Mouse (Mus musculus) adrenal gland, adult 2 months (tissue): ENCODE results near the gene Rpp14. TPM values are rescaled to one million over a fixed set of nuclear protein-coding genes. Genes with fewer than 3 reads are reported as not detected.
"Not testable (repeated sequence)": the region's sequence is repeated elsewhere in the genome, so short reads cannot be mapped to it uniquely, and the experiment has no call there.

Source experiments
- DNase-seq: peaks from one replicate; pipeline ENCODE4 v3.0.0; 2021
- polyA plus RNA-seq: library from polyadenylated mRNA; depleted of rRNA; stranded (reverse); fragments of >200 nt; gene quantifications from 2 replicates; pipeline ENCODE4 v1.2.3, GENCODE M21; 2012; rRNA removed
- total RNA-seq, 2 experiments: library from RNA; stranded (reverse); gene quantifications; 2 replicates each; pipeline ENCODE4 v1.2.3; 2021

Rpp14 gene
- total and polyA plus RNA-seq, 3 experiments, result 6.4 to 39.0 (median 38.8) TPM

DNA sequence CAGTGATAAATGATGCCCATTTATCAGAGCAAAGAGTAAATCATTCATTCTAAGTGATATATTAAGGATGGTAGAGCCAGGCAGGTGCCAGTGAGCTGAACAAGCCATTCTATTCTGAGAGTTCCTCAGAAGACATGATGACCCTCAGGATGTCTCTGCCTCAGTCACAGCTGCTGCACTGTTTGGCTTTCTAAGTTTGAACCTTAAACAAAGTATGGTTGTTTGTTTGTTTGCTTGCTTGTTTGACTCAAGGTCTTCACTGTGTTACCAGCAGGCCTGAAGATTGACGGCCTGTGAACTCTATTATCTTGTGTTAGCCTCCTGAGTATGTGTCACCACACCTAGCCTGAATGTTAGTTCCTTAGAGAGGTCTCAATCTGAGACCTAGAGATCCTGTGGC is 34.6 kb downstream of the Rpp14 start:
- DNase-seq, result no peak

DNA sequence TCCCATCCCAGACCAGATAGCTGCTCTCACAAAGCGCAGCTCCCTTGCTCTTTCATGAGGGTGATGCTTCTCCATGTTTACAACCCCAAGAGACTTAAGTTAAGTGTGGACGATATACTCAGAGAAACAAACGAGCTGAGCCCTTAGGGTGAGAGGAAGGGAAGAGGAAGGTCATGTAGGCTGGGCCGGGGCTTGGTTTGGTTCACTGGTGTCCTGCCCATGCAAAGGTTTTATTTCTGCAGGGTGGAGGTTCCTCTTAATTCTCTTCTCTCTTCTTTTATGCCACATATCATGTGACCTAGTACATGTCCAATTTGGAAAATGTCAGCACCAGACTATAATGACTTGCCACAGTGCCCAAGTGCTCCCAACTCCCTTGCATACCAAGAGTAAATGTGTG is 35.6 kb downstream of the Rpp14 start:
- no peak for DNase-seq

DNA sequence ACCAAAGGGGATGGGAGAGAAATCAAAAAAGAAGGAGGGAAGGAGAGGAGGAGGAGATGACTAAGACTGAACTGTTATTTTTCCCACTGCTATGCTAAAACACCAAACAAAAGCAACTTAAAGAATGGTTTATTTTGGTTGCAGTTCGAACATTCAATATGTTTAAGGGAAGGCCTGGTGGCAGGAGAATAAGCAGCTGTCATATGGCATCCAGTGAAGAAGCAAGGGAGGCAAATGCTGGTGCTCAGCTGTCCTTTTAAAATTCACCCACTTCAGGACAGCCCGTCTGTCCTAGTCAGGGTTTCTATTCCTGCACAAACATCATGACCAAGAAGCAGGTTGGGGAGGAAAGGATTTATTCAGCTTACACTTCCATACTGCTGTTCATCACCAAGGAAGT is 37.2 kb downstream of the Rpp14 start:
- no peak for DNase-seq

DNA sequence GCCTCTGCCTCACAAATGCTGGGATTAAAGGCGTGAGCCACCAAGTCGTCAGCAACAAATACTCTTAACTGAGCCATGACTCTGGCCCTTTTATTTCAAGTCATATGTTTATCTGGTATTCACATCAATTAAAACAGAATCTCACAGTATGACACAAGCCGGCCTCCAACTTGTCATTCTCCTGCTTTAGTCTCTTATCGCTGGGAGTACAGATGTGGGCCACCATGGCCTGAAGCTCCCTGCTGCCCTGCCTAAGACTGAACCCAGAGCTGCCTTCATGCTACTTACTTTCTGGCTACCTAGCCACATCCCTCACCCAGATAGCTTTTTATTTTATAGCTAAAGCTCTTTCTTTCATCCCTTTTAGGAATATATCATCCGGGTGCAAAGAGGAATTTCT is 39.3 kb downstream of the Rpp14 start:
- no peak for DNase-seq

DNA sequence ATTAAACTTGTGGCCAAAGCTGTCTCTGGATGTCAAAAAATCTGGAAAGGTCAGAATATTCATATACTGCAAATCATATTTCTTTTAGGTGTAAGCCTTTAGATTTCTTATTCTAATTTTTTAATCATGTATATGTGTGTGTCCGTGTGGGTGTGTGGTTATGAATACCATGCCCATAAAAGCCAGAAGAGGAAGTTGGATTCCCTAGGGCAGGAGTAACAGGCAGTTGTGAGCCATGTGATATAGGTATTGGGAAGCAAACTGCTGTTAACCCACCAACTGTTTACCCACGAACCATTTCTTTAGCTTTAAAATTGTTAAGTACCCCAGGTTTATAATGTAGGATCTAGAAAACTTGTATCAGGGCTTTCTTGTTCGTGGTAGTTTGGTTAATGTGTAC is 39.7 kb downstream of the Rpp14 start:
- no peak for DNase-seq

DNA sequence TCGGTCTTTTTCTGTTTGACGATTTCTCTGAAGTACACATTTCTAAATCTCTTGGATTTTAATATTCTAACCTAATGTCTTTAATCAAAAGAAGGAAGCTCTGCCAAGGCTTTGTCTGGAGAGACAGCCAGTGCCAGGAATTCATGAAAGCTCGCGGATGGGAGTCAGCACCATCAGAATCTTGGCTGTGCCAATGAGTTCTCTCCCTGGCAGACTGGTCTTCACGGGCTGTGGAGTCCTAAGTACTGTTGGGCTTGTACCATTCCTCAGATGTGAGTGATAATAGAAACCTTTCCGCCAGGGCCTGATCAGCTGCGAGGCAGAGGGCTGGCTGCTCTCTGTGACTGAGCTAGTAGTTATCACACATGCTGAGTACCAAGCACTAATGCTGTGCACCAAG is 43.0 kb downstream of the Rpp14 start:
- DNase-seq, result no peak

DNA sequence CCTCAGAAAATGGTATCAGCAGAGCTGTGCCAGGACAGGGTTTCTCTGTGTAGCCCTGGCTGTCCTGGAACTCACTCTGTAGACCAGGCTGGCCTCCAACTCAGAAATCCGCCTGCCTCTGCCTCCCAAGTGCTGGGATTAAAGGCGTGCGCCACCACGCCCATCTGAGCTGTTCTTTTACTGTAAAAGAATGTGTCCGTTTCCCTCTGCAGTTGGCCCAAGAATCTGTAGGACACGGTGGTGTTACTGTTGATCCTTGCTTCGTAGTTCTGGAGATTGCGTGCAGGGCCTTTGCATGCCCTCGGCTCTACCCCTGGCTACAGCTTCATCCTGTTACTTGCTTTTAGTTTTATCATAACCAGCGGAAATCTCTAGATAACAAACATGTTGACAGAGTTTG is 43.4 kb downstream of the Rpp14 start:
- not testable (repeated sequence) for DNase-seq

DNA sequence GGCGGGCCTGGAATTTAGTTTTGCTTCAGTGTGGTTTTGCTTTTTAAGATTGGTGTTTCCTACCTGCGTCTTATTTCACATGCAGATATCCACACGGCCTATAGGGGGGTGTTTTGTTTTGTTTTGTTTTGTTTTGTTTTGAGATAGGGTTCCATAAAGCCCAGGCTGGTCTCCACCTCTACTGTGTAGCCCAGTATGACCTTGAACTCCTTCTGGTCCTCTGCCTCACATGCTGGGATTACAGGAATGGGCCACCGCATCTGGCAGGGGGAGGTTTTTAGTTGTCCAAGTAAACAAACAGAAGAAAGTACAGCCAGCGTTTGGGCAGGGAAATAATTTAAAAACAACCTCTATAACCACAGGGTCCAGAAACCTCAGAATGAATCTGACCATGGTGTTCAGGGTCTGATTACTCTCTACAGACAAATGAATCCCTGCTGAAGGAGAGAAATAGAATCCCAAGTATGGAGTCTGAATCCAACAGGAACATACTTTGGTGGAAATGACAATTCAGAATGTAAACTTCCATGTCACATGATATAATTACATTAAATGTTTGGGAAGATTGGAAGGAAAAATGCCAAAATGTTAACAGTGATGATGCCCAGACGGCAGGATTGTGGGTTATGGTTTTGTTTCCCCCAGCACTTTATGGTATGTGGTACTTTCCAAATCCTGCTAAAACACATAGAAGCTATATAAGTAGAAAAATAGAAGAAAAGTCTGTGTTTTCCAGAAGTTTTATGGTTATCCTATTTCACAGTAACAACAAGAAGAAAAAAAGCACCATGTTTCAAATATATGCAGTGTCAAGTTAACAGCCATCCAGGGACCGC is 44.1 kb downstream of the Rpp14 start:
- DNase-seq, result no peak

DNA sequence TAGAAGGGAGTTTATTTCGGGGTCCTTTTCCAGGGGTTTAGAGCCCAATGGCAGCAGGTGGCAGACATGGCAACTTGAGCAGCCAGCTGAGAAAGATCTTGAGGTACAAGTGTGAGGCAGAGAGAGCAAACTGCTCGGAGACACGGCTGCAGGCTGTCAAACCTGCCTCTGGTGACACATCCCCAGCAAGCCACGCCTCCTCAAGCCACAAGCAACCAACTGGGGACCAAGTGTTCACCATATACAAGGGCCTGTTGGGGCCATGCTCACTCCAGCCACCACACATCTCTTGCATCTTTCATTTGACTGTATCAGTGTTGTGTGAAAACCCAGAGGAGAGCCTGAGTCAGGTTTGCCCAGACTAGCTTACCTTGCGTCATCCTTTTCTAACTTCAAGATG is 47.8 kb downstream of the Rpp14 start:
- DNase-seq, result no peak

DNA sequence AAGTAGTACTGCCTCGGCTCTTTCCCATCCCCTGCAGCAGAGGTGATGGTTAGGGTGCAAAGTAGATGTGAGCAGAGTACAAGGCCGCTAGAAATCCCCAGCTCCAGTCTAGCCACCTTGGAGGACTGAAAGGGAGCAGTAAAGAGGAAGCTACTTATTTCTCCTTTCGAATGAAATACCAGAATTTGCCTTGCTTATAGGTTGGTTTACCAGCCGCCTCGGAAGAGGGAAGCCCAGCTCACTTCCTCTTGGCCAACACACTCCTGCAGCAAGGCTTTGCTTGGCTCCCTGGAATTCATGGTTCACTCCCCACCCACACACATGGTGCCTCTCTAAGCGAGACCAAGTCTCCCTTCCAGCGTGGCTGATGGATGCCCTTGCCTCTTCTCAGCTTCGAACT is 52.6 kb downstream of the Rpp14 start:
- no peak for DNase-seq

DNA sequence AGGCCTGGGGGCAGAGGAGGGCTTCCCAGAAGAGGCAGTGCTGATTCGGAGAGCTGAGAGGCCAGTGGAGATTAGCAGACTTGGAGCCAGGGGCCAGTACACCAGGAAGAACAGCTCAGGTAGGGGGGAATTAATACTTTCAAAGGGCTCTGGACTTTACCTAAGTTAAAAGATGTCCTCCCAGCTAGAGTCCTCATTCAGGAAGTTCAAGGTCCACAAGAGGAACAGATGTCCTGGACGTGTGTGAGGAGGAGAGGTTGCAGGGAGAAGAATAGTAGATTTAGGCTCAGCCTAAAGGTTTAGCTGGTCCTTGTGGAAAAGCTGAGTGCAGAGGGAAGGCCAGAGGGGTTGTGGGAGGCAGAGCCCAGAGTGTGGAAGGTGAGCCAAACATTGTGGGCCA is 54.1 kb downstream of the Rpp14 start:
- no peak for DNase-seq

DNA sequence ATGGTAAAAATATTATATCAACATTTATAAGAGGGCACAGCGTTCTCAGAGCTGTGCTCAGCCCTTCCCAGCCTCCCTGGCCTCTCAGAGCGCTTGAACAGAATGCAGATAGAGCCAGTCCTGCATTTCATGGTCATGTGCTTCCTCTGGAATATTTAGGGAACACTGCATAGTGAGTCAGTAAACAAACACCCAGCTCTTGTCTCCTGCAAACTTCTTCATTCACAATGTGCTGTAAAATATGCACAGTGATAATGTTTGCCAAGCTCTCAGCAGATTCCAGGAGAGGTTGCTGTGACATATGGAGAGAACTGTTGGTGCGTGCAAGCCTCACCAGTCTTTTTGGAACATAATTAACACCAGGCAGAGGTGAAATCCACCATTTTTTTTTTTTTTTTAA is 55.0 kb downstream of the Rpp14 start:
- no peak for DNase-seq

DNA sequence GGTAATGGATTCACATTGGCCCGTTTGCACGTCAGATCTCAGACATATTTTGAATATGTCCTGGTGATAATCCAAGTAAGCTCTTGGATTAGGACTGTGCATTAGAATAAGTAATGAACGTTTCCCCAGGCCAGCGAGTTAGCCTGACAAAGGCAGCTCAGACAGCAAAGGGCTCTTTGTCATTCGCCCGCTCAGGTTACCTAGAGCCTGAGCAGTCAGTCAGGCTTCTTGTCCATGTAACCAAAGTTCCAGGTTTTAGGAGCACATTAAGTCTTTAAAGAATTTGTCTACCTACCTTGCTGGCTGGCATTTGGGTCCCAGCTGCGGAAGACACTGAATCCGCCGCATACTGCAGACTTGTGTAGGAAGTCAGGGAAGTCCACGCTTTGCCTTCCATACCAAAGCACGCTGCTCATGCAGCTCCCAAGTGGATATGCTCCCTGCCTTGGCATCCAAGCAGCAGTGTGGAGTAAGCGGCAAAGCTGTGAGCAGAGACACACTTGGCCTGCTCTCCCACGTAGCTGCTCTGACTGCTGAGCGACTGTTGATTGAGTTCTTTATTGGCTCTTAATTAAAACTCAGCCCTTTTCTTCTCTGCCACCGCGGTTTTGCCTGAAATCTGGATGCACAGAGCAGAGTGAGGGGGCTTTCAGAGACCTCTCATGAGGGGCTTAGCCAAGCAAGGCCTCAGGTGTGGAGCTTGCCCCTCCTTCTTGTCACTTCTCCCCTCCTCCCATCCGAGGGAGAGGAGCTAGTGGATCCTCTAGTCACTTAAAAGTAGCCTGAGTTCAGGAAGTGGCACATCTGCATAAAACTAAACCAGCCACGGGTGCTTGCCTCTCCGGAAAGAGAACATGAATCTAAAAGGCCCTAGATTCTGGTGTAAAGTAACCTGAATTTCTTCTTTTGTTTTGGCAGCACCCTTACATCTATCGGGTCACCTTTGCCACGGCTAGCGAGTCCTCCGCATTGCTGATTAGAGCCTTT is 59.9 kb downstream of the Rpp14 start:
- DNase-seq, result no peak

DNA sequence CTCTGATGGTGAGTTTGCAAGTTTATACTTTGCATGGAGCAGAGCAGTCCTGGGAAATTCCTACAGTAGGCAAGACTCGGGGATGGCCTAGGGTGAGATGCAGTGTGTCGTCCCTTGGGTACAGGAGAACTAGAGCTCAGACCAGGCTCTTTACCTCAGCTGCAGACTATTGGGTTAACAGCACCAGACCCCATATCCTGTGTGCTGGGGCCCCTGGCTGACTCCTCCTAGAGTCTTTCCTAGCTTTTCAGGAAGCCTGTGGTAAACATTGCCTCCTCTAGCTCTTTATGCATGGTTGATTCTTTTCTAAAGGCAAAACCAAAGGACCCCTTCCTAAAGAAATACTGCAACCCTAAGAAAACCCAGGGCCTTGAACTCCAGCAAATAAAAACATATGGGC is 61.0 kb downstream of the Rpp14 start:
- DNase-seq, result no peak

Other genes starting within 250 kb of the Rpp14 start
- gene Gm45521, start 123.1 kb upstream of the Rpp14 start, total RNA-seq, result not detected
- gene Gm45521, start 123.1 kb upstream of the Rpp14 start, polyA plus RNA-seq, result not detected in 2 replicates
- 1 to 10 TPM in 1 of 2 experiments, under 1 TPM in 1; 0.24 to 1.5 TPM for gene Dnase1l3, start 85.8 kb upstream of the Rpp14 start, total RNA-seq
- gene Dnase1l3, start 85.8 kb upstream of the Rpp14 start, polyA plus RNA-seq, result 0.32 and 0.63 TPM in 2 replicates
- 100 to 1,000 TPM in 1 of 2 experiments, 10 to 100 TPM in 1; 78.0 to 123 TPM for gene Abhd6, start 77.5 kb upstream of the Rpp14 start, total RNA-seq
- gene Abhd6, start 77.5 kb upstream of the Rpp14 start, polyA plus RNA-seq, result 60.1 and 103 TPM in 2 replicates
- gene Pxk, start 17.8 kb downstream of the Rpp14 start, total RNA-seq, result 10 to 100 TPM; 57.1 to 96.0 TPM
- gene Pxk, start 17.8 kb downstream of the Rpp14 start, polyA plus RNA-seq, result 29.4 and 34.6 TPM in 2 replicates
- gene Pdhb, start 92.7 kb downstream of the Rpp14 start, total RNA-seq, result 100 to 1,000 TPM; 325 to 340 TPM
- 44.5 and 51.2 TPM in 2 replicates for gene Pdhb, start 92.7 kb downstream of the Rpp14 start, polyA plus RNA-seq
- gene Kctd6, start 133.8 kb downstream of the Rpp14 start, total RNA-seq, result 10 to 100 TPM; 14.3 to 16.3 TPM
- gene Kctd6, start 133.8 kb downstream of the Rpp14 start, polyA plus RNA-seq, result 3.6 and 4.0 TPM in 2 replicates
- gene Acox2, start 179.0 kb downstream of the Rpp14 start, total RNA-seq, result under 1 TPM in 1 of 2 experiments, not detected in 1; 0.78 TPM
- gene Acox2, start 179.0 kb downstream of the Rpp14 start, polyA plus RNA-seq, result 0.46 and 1.9 TPM in 2 replicates
- 1 to 10 TPM; 4.3 to 5.2 TPM for gene Fam107a, start 237.7 kb downstream of the Rpp14 start, total RNA-seq
- gene Fam107a, start 237.7 kb downstream of the Rpp14 start, polyA plus RNA-seq, result 1.1 and 1.2 TPM in 2 replicates